ENCODE assay signal across 8 mouse cellular contexts in the genomic region with DNA sequence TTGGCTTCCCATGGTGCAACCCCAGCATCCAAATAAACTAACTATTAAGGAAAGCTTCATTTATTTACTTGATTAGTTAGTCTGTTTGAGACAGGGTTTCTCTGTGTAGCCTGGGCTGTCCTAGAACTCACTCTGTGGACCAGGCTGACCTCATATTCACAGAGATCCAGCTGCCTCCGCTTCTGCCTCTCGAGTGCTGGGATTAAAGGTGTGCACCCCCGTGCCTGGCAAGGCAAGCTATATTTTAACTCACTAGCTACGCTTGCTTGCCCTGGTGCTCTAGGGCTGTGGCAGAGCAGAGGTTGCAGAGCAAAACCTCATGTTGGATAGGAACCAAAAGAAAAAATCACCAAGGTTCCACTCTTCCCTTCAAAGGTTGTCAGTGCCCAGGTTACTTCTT. TPM values are rescaled to one million over a fixed set of nuclear protein-coding genes. Genes with fewer than 3 reads are reported as not detected.
A peak's percentile ranks its signal among the peaks of the same experiment; 100 is the strongest.
DNase-seq lines count a peak whose midpoint lies in the region; ATAC-seq and TF ChIP-seq lines count a peak whose summit lies in the region.

No protein-coding gene starts in this region.

- H3K27me3 ChIP-seq in lung, embryonic 14.5 days (ENCODE audit: insufficient read depth, low read length): no peaks in the 10 kb centered on the region
- H3K27me3 ChIP-seq in hindbrain, embryonic 10.5 days (ENCODE audit: insufficient read depth, poor library complexity, severe bottlenecking): no peaks in the 10 kb centered on the region
- H3K27me3 ChIP-seq in limb, embryonic 10.5 days (ENCODE audit: low read depth, poor library complexity, severe bottlenecking): peaks cover 4% of the 10 kb centered on the region; the same call in 1 of the 2 replicates

- peak overlapping the region; percentile 49 for H3K9ac ChIP-seq in lung, embryonic 14.5 days

- no peak overlapping the region for H3K27ac ChIP-seq in lung, embryonic 14.5 days (ENCODE audit: low read depth)
- peak overlapping the region; percentile 89 for H3K27ac ChIP-seq in hindbrain, embryonic 10.5 days
- peak overlapping the region; percentile 82; the same call in 1 of the 2 replicates for H3K27ac ChIP-seq in limb, embryonic 10.5 days
- H3K27ac ChIP-seq in olfactory bulb, adult 2 months (ENCODE audit: insufficient read depth, low read depth, low read length): no peak overlapping the region

- peak overlapping the region; percentile 38 for H3K4me3 ChIP-seq in lung, embryonic 14.5 days (ENCODE audit: low read depth, low read length)
- H3K4me3 ChIP-seq in lung, adult 2 months (replicated peaks; ENCODE audit: extremely low read depth, low read depth, low read length): no peak overlapping the region
- H3K4me3 ChIP-seq in hindbrain, embryonic 10.5 days: peak overlapping the region; percentile 57
- peak overlapping the region; percentile 55 for H3K4me3 ChIP-seq in limb, embryonic 10.5 days
- 0 out of 2 replicates have a peak overlapping the region, but pooled peaks have one; percentile 11 for H3K4me3 ChIP-seq in olfactory bulb, adult 2 months (ENCODE audit: insufficient read depth, low read depth, low read length)

- no peaks in the 10 kb centered on the region for H3K4me1 ChIP-seq in lung, embryonic 14.5 days (ENCODE audit: insufficient read depth)
- H3K4me1 ChIP-seq in lung, adult 2 months (ENCODE audit: control insufficient read depth, insufficient read depth, low read length): peaks cover 2% of the 10 kb centered on the region; the same call in 1 of the 2 replicates
- H3K4me1 ChIP-seq in hindbrain, embryonic 10.5 days (replicated peaks): peaks cover 11% of the 10 kb centered on the region
- peaks cover 15% of the 10 kb centered on the region for H3K4me1 ChIP-seq in limb, embryonic 10.5 days
- H3K4me1 ChIP-seq in olfactory bulb, adult 2 months (ENCODE audit: control insufficient read depth, insufficient read depth, low read length): no peaks in the 10 kb centered on the region; the same call in 1 of the 2 replicates

- no peaks in the 10 kb centered on the region for H3K36me3 ChIP-seq in lung, embryonic 14.5 days (ENCODE audit: insufficient read depth)
- 0 out of 2 replicates have a peak, but pooled peaks cover 3% of the 10 kb centered on the region for H3K36me3 ChIP-seq in hindbrain, embryonic 10.5 days
- 0 out of 2 replicates have a peak, but pooled peaks cover 4% of the 10 kb centered on the region for H3K36me3 ChIP-seq in limb, embryonic 10.5 days

- no peak for TF ChIP-seq POLR2A in lung, adult 2 months (IDR thresholded peaks at IDR 0.05; ENCODE audit: borderline replicate concordance, extremely low read depth, low read depth, low read length)
- TF ChIP-seq POLR2A in olfactory bulb, adult 2 months (IDR thresholded peaks at IDR 0.05; ENCODE audit: insufficient read depth, low read depth, low read length): no peak

- TF ChIP-seq CTCF in lung, embryonic 14.5 days (IDR thresholded peaks at IDR 0.05; ENCODE audit: low read depth): no peak
- TF ChIP-seq CTCF in lung, adult 2 months (IDR thresholded peaks at IDR 0.05; ENCODE audit: insufficient read depth, low read length): no peak
- TF ChIP-seq CTCF in olfactory bulb, adult 2 months (IDR thresholded peaks at IDR 0.05; ENCODE audit: insufficient read depth, low read depth, low read length): no peak

- no peak for DNase-seq in lung, embryonic 14.5 days
- no peak for DNase-seq in lung, adult 2 months
- no peak for DNase-seq in hindbrain, embryonic 10.5 days (ENCODE audit: low spot score)
- DNase-seq in limb, embryonic 10.5 days (ENCODE audit: low spot score): no peak
- no peak for DNase-seq in adipocyte (ENCODE audit: low spot score)
- no peak for DNase-seq in left cerebral cortex, postnatal 25 days (ENCODE audit: low spot score in 2 of 2)

- H3K4me2 ChIP-seq in lung, embryonic 14.5 days: peak overlapping the region; percentile 58

- H3K9me3 ChIP-seq in lung, embryonic 14.5 days (ENCODE audit: low read depth, low read length): no peaks in the 10 kb centered on the region
- no peaks in the 10 kb centered on the region for H3K9me3 ChIP-seq in hindbrain, embryonic 10.5 days
- no peaks in the 10 kb centered on the region for H3K9me3 ChIP-seq in limb, embryonic 10.5 days (replicated peaks)

- no peak for ATAC-seq in lung, embryonic 14.5 days (ENCODE audit: insufficient read depth)
- ATAC-seq in megakaryocyte-erythroid progenitor cell, adult 5-6 weeks (replicated peaks; ENCODE audit: low FRiP score, low TSS enrichment, poor library complexity, severe bottlenecking): no peak

- intact Hi-C loops in left cerebral cortex, postnatal 25 days (cut with DNase I): no loop called here

- 44% methylated on average over 4 of the region's 4 CpGs for WGBS in lung, embryonic 14.5 days
- WGBS in lung, adult 2 months: 43% methylated on average over 4 of the region's 4 CpGs
- 73% methylated on average over 4 of the region's 4 CpGs for WGBS in hindbrain, embryonic 10.5 days
- WGBS in limb, embryonic 10.5 days: 73% methylated on average over 4 of the region's 4 CpGs
- whole genome bisulfite sequencing in olfactory bulb, adult 2 months: 39% methylated on average over 4 of the region's 4 CpGs

RNA-seq across cellular contexts. Expression of a gene that starts 13.6 kb away (rescaled TPM):
- not detected in 2 replicates for polyA plus RNA-seq in lung, embryonic 14.5 days (2014; fragmentation: Nextera tagmentation; extraction: Ambion mirVana)
- polyA plus RNA-seq in lung, adult 2 months (2012; rRNA removed): 0.19 and 0.25 TPM in 2 replicates
- not detected in 2 replicates for polyA plus RNA-seq in hindbrain, embryonic 10.5 days (2016; fragmentation: Nextera tagmentation; extraction: Ambion mirVana)
- not detected in 2 replicates for polyA plus RNA-seq in limb, embryonic 10.5 days (2016; fragmentation: Nextera tagmentation; extraction: Ambion mirVana)
- polyA plus RNA-seq in olfactory bulb, adult 2 months (2012; ENCODE audit: insufficient read depth, insufficient read length, low replicate concordance, missing spikeins): not detected in 2 replicates
- total RNA-seq in left cerebral cortex, postnatal 25 days (2021): 1 to 10 TPM in 1 of 2 experiments, not detected in 1; 1.7 TPM
- total RNA-seq in megakaryocyte-erythroid progenitor cell, adult 5-6 weeks (2014; fragmentation: Nextera tagmentation): not detected in 2 replicates
- total RNA-seq in megakaryocyte-erythroid progenitor cell, adult 5-6 weeks (2017): not detected in 2 replicates

RNA-seq across cellular contexts. Expression of a gene that starts 16.8 kb away (rescaled TPM):
- polyA plus RNA-seq in lung, embryonic 14.5 days (2014; fragmentation: Nextera tagmentation; extraction: Ambion mirVana): 21.6 and 23.9 TPM in 2 replicates
- polyA plus RNA-seq in lung, adult 2 months (2012; rRNA removed): 359 and 419 TPM in 2 replicates
- 7.9 and 8.6 TPM in 2 replicates for polyA plus RNA-seq in hindbrain, embryonic 10.5 days (2016; fragmentation: Nextera tagmentation; extraction: Ambion mirVana)
- 8.0 and 9.0 TPM in 2 replicates for polyA plus RNA-seq in limb, embryonic 10.5 days (2016; fragmentation: Nextera tagmentation; extraction: Ambion mirVana)
- polyA plus RNA-seq in olfactory bulb, adult 2 months (2012; ENCODE audit: insufficient read depth, insufficient read length, low replicate concordance, missing spikeins): not detected in 2 replicates
- 10 to 100 TPM; 20.7 to 20.9 TPM for total RNA-seq in left cerebral cortex, postnatal 25 days (2021)
- total RNA-seq in megakaryocyte-erythroid progenitor cell, adult 5-6 weeks (2014; fragmentation: Nextera tagmentation): not detected in 2 replicates
- total RNA-seq in megakaryocyte-erythroid progenitor cell, adult 5-6 weeks (2017): not detected in 2 replicates

RNA-seq across cellular contexts. Expression of a gene that starts 27.4 kb away (rescaled TPM):
- polyA plus RNA-seq in lung, embryonic 14.5 days (2014; fragmentation: Nextera tagmentation; extraction: Ambion mirVana): 3.9 and 4.0 TPM in 2 replicates
- polyA plus RNA-seq in lung, adult 2 months (2012; rRNA removed): 34.0 and 40.4 TPM in 2 replicates
- polyA plus RNA-seq in hindbrain, embryonic 10.5 days (2016; fragmentation: Nextera tagmentation; extraction: Ambion mirVana): 2.0 and 2.5 TPM in 2 replicates
- polyA plus RNA-seq in limb, embryonic 10.5 days (2016; fragmentation: Nextera tagmentation; extraction: Ambion mirVana): 2.4 and 3.2 TPM in 2 replicates
- polyA plus RNA-seq in olfactory bulb, adult 2 months (2012; ENCODE audit: insufficient read depth, insufficient read length, low replicate concordance, missing spikeins): not detected in 2 replicates
- 1 to 10 TPM; 5.4 to 5.9 TPM for total RNA-seq in left cerebral cortex, postnatal 25 days (2021)
- total RNA-seq in megakaryocyte-erythroid progenitor cell, adult 5-6 weeks (2014; fragmentation: Nextera tagmentation): 2.6 and 3.6 TPM in 2 replicates
- total RNA-seq in megakaryocyte-erythroid progenitor cell, adult 5-6 weeks (2017): 1.1 and 4.5 TPM in 2 replicates

RNA-seq across cellular contexts. Expression of a gene that starts 34.5 kb away (rescaled TPM):
- 49.9 TPM in 2 replicates for polyA plus RNA-seq in lung, embryonic 14.5 days (2014; fragmentation: Nextera tagmentation; extraction: Ambion mirVana)
- 11.6 and 15.4 TPM in 2 replicates for polyA plus RNA-seq in lung, adult 2 months (2012; rRNA removed)
- polyA plus RNA-seq in hindbrain, embryonic 10.5 days (2016; fragmentation: Nextera tagmentation; extraction: Ambion mirVana): 69.7 and 78.1 TPM in 2 replicates
- polyA plus RNA-seq in limb, embryonic 10.5 days (2016; fragmentation: Nextera tagmentation; extraction: Ambion mirVana): 88.6 and 115 TPM in 2 replicates
- polyA plus RNA-seq in olfactory bulb, adult 2 months (2012; ENCODE audit: insufficient read depth, insufficient read length, low replicate concordance, missing spikeins): not detected in 2 replicates
- total RNA-seq in left cerebral cortex, postnatal 25 days (2021): 10 to 100 TPM; 14.1 to 16.7 TPM
- total RNA-seq in megakaryocyte-erythroid progenitor cell, adult 5-6 weeks (2014; fragmentation: Nextera tagmentation): 240 and 254 TPM in 2 replicates
- total RNA-seq in megakaryocyte-erythroid progenitor cell, adult 5-6 weeks (2017): 69.1 and 104 TPM in 2 replicates

RNA-seq across cellular contexts. Expression of a gene that starts 39.1 kb away (rescaled TPM):
- 1,103 and 1,167 TPM in 2 replicates for polyA plus RNA-seq in lung, embryonic 14.5 days (2014; fragmentation: Nextera tagmentation; extraction: Ambion mirVana)
- polyA plus RNA-seq in lung, adult 2 months (2012; rRNA removed): 469 and 674 TPM in 2 replicates
- 904 and 972 TPM in 2 replicates for polyA plus RNA-seq in hindbrain, embryonic 10.5 days (2016; fragmentation: Nextera tagmentation; extraction: Ambion mirVana)
- 1,058 and 1,266 TPM in 2 replicates for polyA plus RNA-seq in limb, embryonic 10.5 days (2016; fragmentation: Nextera tagmentation; extraction: Ambion mirVana)
- 1,027 and 1,979 TPM in 2 replicates for polyA plus RNA-seq in olfactory bulb, adult 2 months (2012; ENCODE audit: insufficient read depth, insufficient read length, low replicate concordance, missing spikeins)
- 100 to 1,000 TPM; 679 to 691 TPM for total RNA-seq in left cerebral cortex, postnatal 25 days (2021)
- total RNA-seq in megakaryocyte-erythroid progenitor cell, adult 5-6 weeks (2014; fragmentation: Nextera tagmentation): 5,476 and 5,943 TPM in 2 replicates
- total RNA-seq in megakaryocyte-erythroid progenitor cell, adult 5-6 weeks (2017): 6,111 and 7,527 TPM in 2 replicates

Comparison
In these comparisons a context has a peak if more than half of its experiments do, and no peak if none do; other contexts are left out.
1. RNA of a gene that starts 16.8 kb away (polyA plus RNA-seq): 359 to 419 TPM in lung, adult 2 months; 21.6 to 23.9 TPM in lung, embryonic 14.5 days, 8.0 to 9.0 TPM in limb, embryonic 10.5 days, 7.9 to 8.6 TPM in hindbrain, embryonic 10.5 days and not detected in olfactory bulb, adult 2 months; every median in the first group is over 10 times any median in the second.
2. H3K27ac ChIP-seq: peak in hindbrain, embryonic 10.5 days (single experiment) and limb, embryonic 10.5 days (single experiment); none in lung, embryonic 14.5 days (single experiment) and olfactory bulb, adult 2 months (single experiment).